Mouse (Mus musculus) layer of hippocampus, adult 2 months (tissue): ENCODE data around the gene Rffl. TPM values are rescaled to one million over a fixed set of nuclear protein-coding genes. Genes with fewer than 3 reads are reported as not detected.
"Not testable (repeated sequence)": the region's sequence is repeated elsewhere in the genome, so short reads cannot be mapped to it uniquely, and the experiment has no call there.

Experiments used
- DNase-seq, 2 experiments: peaks; one replicate each; pipeline ENCODE4 v3.0.0; 2022; ENCODE audit warnings: low spot score in 2 of 2
- H3K27ac ChIP-seq: fragments of 200-600 bp; 2 replicates; pipeline ENCODE4 v1.8.1; 2022
- H3K4me3 ChIP-seq: fragments of 200-600 bp; 2 replicates; pipeline ENCODE4 v1.8.1; 2022; ENCODE audit warnings: mild to moderate bottlenecking
- CTCF ChIP-seq: fragments of 200-600 bp; conservative IDR thresholded peaks from 2 replicates; pipeline ENCODE4 v1.8.1; 2022; ENCODE audit warnings: antibody characterized with exemption, mild to moderate bottlenecking, moderate library complexity
- total RNA-seq, 2 experiments: library from RNA; stranded (reverse); gene quantifications; 2 replicates each; pipeline ENCODE4 v1.2.3; 2021

Gene Rffl
- total RNA-seq, 2 experiments from 2014 or later: 9.5 to 10.9 TPM

DNA sequence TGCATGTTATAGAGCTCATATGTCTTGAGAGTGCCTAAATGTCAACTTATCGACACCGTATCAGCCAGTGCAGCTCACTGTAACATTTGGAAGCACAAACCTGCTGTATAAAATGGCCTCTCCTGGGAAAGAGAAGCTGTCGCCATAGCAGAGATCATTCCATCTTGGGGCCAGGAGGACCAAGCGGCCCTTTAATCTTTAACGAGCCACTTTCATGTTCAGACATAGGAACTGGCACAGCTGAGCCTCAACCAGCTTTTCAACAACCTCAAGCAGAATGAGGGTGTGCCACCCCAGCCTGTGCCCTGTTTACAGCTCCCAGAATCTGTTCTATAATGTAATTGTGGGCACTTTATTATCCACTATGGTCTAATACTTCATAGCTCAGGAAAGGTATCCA is 20.8 kb downstream of the Rffl start:
- H3K27ac ChIP-seq: 0 out of 2 replicates have a peak overlapping the region, but pooled peaks have one; percentile 39
- no peak for DNase-seq
- H3K4me3 ChIP-seq: no peak overlapping the region
- no peak for TF ChIP-seq CTCF

DNA sequence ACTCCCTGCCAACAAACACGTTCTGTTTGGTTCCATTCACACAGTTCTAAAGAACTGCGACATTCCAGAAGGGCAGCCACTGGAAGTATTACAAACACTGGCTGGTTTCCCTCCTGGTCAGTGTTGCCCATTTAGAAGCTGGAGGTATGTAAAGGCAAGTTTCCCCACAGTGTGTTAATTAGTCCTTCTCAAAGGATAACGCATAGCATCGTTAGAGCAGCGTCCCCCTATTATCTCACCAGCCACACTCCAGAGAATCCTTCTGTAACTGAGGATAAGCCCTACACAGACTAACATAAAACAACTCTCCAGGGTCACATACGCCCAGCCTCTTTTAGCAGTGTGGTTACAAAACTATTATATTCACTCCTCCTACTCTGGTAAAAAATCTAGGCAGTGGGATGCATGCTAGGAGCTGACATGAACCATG is 23.4 kb downstream of the Rffl start:
- no peak for DNase-seq

GRCm38 (mm10) chr11:82846938-82847337 is 24.1 kb downstream of the Rffl start:
- Histone ChIP-seq H3K4me3 (no peak overlapping the region), H3K27ac (peak overlapping the region; percentile 49; the same call in 1 of the 2 replicates)
- no peak for TF ChIP-seq CTCF
- DNase-seq: no peak

More for the DNA sequence above, 23.4 kb downstream of the Rffl start:
- Histone ChIP-seq H3K4me3 (no peak overlapping the region), H3K27ac (peak overlapping the region; percentile 49; the same call in 1 of the 2 replicates)
- no peak for TF ChIP-seq CTCF

DNA sequence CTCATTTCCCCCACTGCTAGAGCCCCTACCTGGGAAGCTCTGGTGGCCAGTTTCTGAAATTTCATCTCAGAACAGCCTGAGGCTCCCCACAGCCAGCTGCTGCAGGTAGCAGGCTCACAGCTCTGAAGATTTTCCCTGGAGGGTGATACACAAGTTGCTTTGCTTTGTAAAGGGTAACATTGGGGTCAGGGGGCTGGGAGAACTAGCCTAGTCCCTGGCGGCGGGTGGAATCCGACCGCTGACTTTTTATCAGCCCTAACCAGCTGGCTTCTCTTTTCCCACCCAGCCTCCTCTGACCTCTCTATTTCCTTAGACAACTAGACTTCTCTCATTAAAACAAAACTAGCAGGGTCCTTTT is 25.0 kb downstream of the Rffl start:
- Histone ChIP-seq H3K27ac (peak overlapping the region; percentile 86), H3K4me3 (peak overlapping the region; percentile 11; the same call in 1 of the 2 replicates)
- TF ChIP-seq CTCF: no peak
- DNase-seq: no peak

- DNase-seq: peak; percentile 30 to 53
- TF ChIP-seq CTCF: peak; percentile 26
- Histone ChIP-seq H3K4me3 (peak overlapping the region; percentile 11), H3K27ac (peak overlapping the region; percentile 86)
Measured at GRCm38 (mm10) chr11:82845415-82846078, 25.5 kb downstream of the Rffl start.

DNA sequence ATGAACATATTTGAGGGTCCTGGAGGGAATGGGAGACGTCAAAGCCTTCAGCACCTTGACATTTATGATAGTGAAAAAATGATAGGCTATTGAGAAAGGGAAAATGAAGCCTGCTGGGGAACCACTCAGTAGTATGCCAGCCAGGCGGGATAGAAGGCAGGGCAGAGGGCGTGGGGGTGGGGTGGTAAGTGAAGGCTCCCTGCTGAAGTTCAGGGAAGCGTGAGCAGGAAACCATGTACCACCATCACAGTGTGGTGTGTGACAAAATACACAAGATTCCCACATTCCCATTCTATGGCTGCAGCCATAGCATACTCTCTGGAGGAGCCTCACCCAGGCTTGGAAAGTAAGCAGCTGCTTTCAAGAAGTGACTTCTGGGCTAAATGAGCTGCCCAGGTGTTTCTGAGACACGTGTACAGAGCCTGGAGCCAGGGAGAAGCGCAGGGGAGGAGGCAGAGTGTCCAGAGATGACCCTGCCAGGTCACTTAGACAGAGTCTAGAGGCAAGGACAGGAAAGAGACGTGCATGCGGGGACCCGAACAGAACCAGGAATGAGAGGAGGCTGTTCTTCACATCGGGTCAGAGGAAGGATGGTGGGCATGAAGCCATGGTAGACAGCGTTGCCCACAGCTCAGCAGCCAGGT is 26.1 kb downstream of the Rffl start:
- peak overlapping the region; percentile 86 for H3K27ac ChIP-seq
- TF ChIP-seq CTCF: no peak
- peak overlapping the region; percentile 11 for H3K4me3 ChIP-seq
- DNase-seq: no peak

- DNase-seq: no peak
- H3K27ac ChIP-seq: peak overlapping the region; percentile 25; the same call in 1 of the 2 replicates
- no peak overlapping the region for H3K4me3 ChIP-seq
- no peak for TF ChIP-seq CTCF
Measured at GRCm38 (mm10) chr11:82838511-82838910, 32.5 kb downstream of the Rffl start.

DNA sequence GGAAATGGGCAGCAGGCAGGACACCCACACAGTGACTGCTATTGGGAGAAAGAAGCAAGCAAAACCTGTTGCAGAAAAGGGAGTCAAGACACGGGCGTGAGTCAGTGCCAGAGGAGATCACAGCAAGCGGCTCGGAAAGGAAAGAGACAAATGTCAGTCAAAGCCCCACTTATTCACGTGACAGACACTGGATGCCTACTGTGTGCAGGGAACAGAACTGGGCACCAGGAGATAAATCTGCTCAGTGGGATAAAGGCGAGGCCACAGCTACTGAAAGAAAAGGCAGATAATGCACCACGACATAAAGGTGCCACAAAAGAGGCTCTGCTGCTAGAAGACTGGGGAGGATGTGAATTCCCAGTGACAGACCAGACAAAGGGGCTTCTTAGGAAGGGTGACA is 33.2 kb downstream of the Rffl start:
- no peak overlapping the region for H3K4me3 ChIP-seq
- DNase-seq: no peak
- TF ChIP-seq CTCF: no peak
- H3K27ac ChIP-seq: peak overlapping the region; percentile 25; the same call in 1 of the 2 replicates

GRCm38 (mm10) chr11:82837192-82837591 is 33.8 kb downstream of the Rffl start:
- Histone ChIP-seq H3K27ac (peak overlapping the region; percentile 62; the same call in 1 of the 2 replicates), H3K4me3 (no peak overlapping the region)
- DNase-seq: no peak
- no peak for TF ChIP-seq CTCF

GRCm38 (mm10) chr11:82835616-82836432 is 35.2 kb downstream of the Rffl start:
- no peak for DNase-seq
- H3K27ac ChIP-seq: no peak overlapping the region
- TF ChIP-seq CTCF: no peak

GRCm38 (mm10) chr11:82834359-82834758 is 36.7 kb downstream of the Rffl start:
- H3K4me3 ChIP-seq, DNase-seq, H3K27ac ChIP-seq: not testable (repeated sequence)

More at GRCm38 (mm10) chr11:82835616-82836432, 35.2 kb downstream of the Rffl start:
- no peak overlapping the region for H3K4me3 ChIP-seq

DNA sequence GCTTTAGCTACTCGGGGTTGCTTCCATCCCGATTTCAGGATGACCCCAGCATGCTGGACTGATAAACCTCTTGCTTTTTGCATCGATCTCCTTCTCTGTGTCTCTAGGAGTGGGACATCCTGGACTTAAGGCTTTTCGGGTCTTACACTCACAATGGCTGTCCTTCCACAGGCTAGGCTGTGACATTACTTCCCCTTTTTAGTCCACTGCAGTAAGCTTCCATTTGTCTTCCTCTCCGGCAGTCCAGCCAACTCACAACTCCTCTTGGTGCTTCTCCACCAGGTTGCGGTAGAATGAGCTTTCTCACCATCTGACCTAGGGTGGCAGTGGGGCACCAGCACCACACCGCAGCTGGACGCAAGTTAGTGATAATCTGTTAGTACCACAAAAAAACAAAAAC is 37.1 kb downstream of the Rffl start:
- H3K27ac ChIP-seq: no peak overlapping the region
- no peak for TF ChIP-seq CTCF
- no peak for DNase-seq
- H3K4me3 ChIP-seq: no peak overlapping the region

- H3K27ac ChIP-seq, H3K4me3 ChIP-seq, DNase-seq: not testable (repeated sequence)
Measured at GRCm38 (mm10) chr11:82832402-82832801, 38.6 kb downstream of the Rffl start.
